Mouse (Mus musculus): ENCODE measurements at regions not wholly inside any gene's neighbourhood (a gene's known extent, or its start where the extent isn't known, plus 50 kb on each side); places are given as distances from the start of the nearest gene placed in this dataset.

DNA sequence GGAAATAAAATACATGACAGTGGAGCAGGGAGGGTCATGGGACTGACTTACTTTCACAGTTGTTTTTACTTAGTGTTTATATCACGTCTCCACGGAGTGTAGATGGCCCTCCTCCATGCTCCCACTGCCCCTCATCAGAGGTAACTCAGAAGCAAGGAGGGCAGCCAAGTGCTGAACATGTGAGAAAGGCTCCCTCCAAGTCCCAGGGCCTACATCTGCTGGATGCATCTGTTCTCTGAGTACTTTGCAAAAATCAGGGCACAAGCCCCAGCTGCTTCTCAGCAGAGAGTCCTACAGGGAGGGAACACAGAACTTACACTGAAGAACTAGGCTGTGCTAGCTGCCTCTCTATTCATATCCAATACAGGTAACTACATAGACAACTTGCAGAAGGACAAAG, 83.5 kb upstream of the Fam49a start:
- Histone ChIP-seq H3K4me3 (replicated peaks; ENCODE audit: low read length) (no peak overlapping the region), H3K4me1 (ENCODE audit: control insufficient read depth, insufficient read depth, low read length) (peaks cover 7% of the 10 kb centered on the region; the same call in 1 of the 2 replicates), H3K4me2 (ENCODE audit: low read depth, low read length) (no peak overlapping the region), H3K9me3 (replicated peaks; ENCODE audit: control insufficient read depth, low read length) (no peaks in the 10 kb centered on the region), H3K9ac (ENCODE audit: low read length) (no peak overlapping the region), H3K27me3 (ENCODE audit: control insufficient read depth, insufficient read depth, low read length) (no peaks in the 10 kb centered on the region), H3K36me3 (ENCODE audit: control insufficient read depth, insufficient read depth, low read length) (no peaks in the 10 kb centered on the region), H3K27ac (ENCODE audit: low read length) (no peak overlapping the region)
- no peak for ATAC-seq (ENCODE audit: insufficient read depth, low FRiP score)
- WGBS = 34% methylated on average over 2 of the region's 2 CpGs

DNA sequence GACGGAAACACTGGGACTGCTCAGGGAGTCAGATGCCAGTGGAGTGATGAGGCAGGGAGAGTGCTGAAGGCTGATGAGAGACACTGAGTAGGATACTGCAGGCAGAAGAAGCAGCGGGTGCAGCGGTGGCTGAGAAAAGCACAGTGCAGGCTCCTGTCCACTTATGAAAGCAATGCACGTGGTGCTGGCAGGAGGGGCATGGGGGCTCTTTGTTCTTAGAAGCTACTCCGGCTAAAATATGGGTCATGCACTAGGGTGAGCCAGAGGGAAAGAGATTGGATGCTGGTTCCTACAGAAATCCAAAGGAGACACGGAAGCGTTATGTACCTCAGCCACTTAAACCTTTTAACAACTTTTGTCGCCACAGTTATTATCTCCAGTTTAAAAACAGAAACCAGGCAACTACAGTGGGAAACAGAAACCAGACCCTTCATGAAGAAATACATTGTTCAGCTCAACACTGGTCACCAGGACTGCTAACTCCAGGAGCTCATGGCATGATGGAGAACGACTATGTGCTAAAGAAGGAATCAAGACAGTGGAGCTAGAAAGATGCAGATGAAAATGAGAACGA, 82.6 kb upstream of the Fam49a start:
- no peak overlapping the region for H3K9ac ChIP-seq (ENCODE audit: low read length)
- H3K36me3 ChIP-seq (ENCODE audit: control insufficient read depth, insufficient read depth, low read length) = no peaks in the 10 kb centered on the region
- ATAC-seq (ENCODE audit: insufficient read depth, low FRiP score) = no peak
- H3K9me3 ChIP-seq (replicated peaks; ENCODE audit: control insufficient read depth, low read length) = no peaks in the 10 kb centered on the region
- peaks cover 7% of the 10 kb centered on the region; the same call in 1 of the 2 replicates for H3K4me1 ChIP-seq (ENCODE audit: control insufficient read depth, insufficient read depth, low read length)
- no peak overlapping the region for H3K4me3 ChIP-seq (replicated peaks; ENCODE audit: low read length)
- 62% methylated on average over 10 of the region's 10 CpGs for WGBS
- H3K4me2 ChIP-seq (ENCODE audit: low read depth, low read length) = no peak overlapping the region
- no peaks in the 10 kb centered on the region for H3K27me3 ChIP-seq (ENCODE audit: control insufficient read depth, insufficient read depth, low read length)
- H3K27ac ChIP-seq (ENCODE audit: low read length) = no peak overlapping the region

DNA sequence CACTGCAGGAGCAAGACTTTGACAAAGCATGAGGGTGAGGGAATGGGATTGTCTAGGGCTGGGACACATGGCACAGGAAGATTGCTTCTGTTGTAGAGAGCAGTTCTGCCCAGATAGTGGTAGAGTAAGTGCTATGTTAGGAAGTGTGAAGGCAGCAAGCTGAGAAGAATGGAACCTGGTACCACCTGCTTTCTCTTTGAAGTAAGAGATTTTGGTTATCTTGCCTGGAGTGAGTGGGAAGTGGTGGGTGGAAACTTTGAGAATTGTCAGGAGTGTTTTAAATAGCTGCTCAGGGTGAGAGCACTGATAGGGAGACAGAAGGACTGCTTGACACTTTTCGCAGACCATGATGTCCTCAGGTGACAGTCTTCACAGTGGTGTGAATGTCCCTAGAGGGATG, 81.0 kb upstream of the Fam49a start:
- no peak for ATAC-seq (ENCODE audit: insufficient read depth, low FRiP score)
- H3K9me3 ChIP-seq (replicated peaks; ENCODE audit: control insufficient read depth, low read length) = no peaks in the 10 kb centered on the region
- peaks cover 7% of the 10 kb centered on the region; the same call in 1 of the 2 replicates for H3K4me1 ChIP-seq (ENCODE audit: control insufficient read depth, insufficient read depth, low read length)
- H3K27ac ChIP-seq (ENCODE audit: low read length) = no peak overlapping the region
- no peak overlapping the region for H3K4me3 ChIP-seq (replicated peaks; ENCODE audit: low read length)
- H3K27me3 ChIP-seq (ENCODE audit: control insufficient read depth, insufficient read depth, low read length) = no peaks in the 10 kb centered on the region
- no peak overlapping the region for H3K9ac ChIP-seq (ENCODE audit: low read length)
- H3K4me2 ChIP-seq (ENCODE audit: low read depth, low read length) = no peak overlapping the region
- 60% methylated on average over 1 of the region's 1 CpGs for WGBS
- H3K36me3 ChIP-seq (ENCODE audit: control insufficient read depth, insufficient read depth, low read length) = no peaks in the 10 kb centered on the region

GRCm38 (mm10) chr12:12181686-12182085, 80.3 kb upstream of the Fam49a start:
- H3K36me3 ChIP-seq (ENCODE audit: control insufficient read depth, insufficient read depth, low read length) = no peaks in the 10 kb centered on the region
- no peaks in the 10 kb centered on the region for H3K27me3 ChIP-seq (ENCODE audit: control insufficient read depth, insufficient read depth, low read length)
- no peak overlapping the region for H3K4me2 ChIP-seq (ENCODE audit: low read depth, low read length)
- H3K4me1 ChIP-seq (ENCODE audit: control insufficient read depth, insufficient read depth, low read length) = peaks cover 3% of the 10 kb centered on the region; the same call in 1 of the 2 replicates
- no peaks in the 10 kb centered on the region for H3K9me3 ChIP-seq (replicated peaks; ENCODE audit: control insufficient read depth, low read length)
- 86% methylated on average over 4 of the region's 4 CpGs for WGBS
- no peak overlapping the region for H3K4me3 ChIP-seq (replicated peaks; ENCODE audit: low read length)
- ATAC-seq (ENCODE audit: insufficient read depth, low FRiP score) = no peak
- H3K9ac ChIP-seq (ENCODE audit: low read length) = no peak overlapping the region
- no peak overlapping the region for H3K27ac ChIP-seq (ENCODE audit: low read length)

- Histone ChIP-seq H3K4me1 (ENCODE audit: control insufficient read depth, insufficient read depth, low read length) (no peaks in the 10 kb centered on the region), H3K4me2 (ENCODE audit: low read depth, low read length) (no peak overlapping the region), H3K27ac (ENCODE audit: low read length) (no peak overlapping the region), H3K4me3 (replicated peaks; ENCODE audit: low read length) (no peak overlapping the region), H3K9me3 (replicated peaks; ENCODE audit: control insufficient read depth, low read length) (no peaks in the 10 kb centered on the region), H3K9ac (ENCODE audit: low read length) (no peak overlapping the region), H3K36me3 (ENCODE audit: control insufficient read depth, insufficient read depth, low read length) (no peaks in the 10 kb centered on the region), H3K27me3 (ENCODE audit: control insufficient read depth, insufficient read depth, low read length) (no peaks in the 10 kb centered on the region)
- 62% methylated on average over 2 of the region's 2 CpGs for WGBS
- ATAC-seq (ENCODE audit: insufficient read depth, low FRiP score) = no peak
Observed at GRCm38 (mm10) chr12:12186353-12186752, 75.6 kb upstream of the Fam49a start.

GRCm38 (mm10) chr12:12195066-12195465, 66.9 kb upstream of the Fam49a start:
- no peak for ATAC-seq (ENCODE audit: insufficient read depth, low FRiP score)
- Histone ChIP-seq H3K4me3 (replicated peaks; ENCODE audit: low read length) (no peak overlapping the region), H3K27ac (ENCODE audit: low read length) (no peak overlapping the region), H3K4me2 (ENCODE audit: low read depth, low read length) (no peak overlapping the region), H3K27me3 (ENCODE audit: control insufficient read depth, insufficient read depth, low read length) (no peaks in the 10 kb centered on the region), H3K9ac (ENCODE audit: low read length) (no peak overlapping the region), H3K36me3 (ENCODE audit: control insufficient read depth, insufficient read depth, low read length) (no peaks in the 10 kb centered on the region), H3K9me3 (replicated peaks; ENCODE audit: control insufficient read depth, low read length) (no peaks in the 10 kb centered on the region), H3K4me1 (ENCODE audit: control insufficient read depth, insufficient read depth, low read length) (no peaks in the 10 kb centered on the region)
- WGBS = 78% methylated on average over 1 of the region's 1 CpGs

- Histone ChIP-seq H3K27ac (ENCODE audit: low read length) (no peak overlapping the region), H3K9ac (ENCODE audit: low read length) (no peak overlapping the region), H3K4me3 (replicated peaks; ENCODE audit: low read length) (no peak overlapping the region), H3K27me3 (ENCODE audit: control insufficient read depth, insufficient read depth, low read length) (no peaks in the 10 kb centered on the region), H3K4me2 (ENCODE audit: low read depth, low read length) (no peak overlapping the region), H3K9me3 (replicated peaks; ENCODE audit: control insufficient read depth, low read length) (no peaks in the 10 kb centered on the region), H3K4me1 (ENCODE audit: control insufficient read depth, insufficient read depth, low read length) (no peaks in the 10 kb centered on the region), H3K36me3 (ENCODE audit: control insufficient read depth, insufficient read depth, low read length) (no peaks in the 10 kb centered on the region)
- 81% methylated on average over 3 of the region's 3 CpGs for WGBS
- no peak for ATAC-seq (ENCODE audit: insufficient read depth, low FRiP score)
Observed at GRCm38 (mm10) chr12:12196627-12197026, 65.3 kb upstream of the Fam49a start.

DNA sequence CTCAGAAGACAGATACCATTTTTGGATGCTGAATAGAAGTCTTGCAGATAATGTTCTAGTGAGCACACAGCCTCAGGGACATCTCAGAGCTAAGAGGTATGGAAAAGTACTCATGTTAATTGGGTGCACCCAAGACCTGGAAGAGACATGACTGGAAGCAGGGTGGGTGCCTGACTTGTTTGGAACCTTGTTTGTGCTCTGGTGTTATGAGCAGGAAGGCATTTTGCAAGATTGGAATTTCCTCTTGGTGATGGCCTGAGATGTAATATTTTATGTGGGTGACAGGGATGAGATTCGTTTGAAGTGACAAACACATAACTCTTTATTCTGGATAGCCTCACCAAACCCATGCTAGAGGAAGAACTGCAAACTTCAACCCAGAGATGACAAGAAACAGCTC, 53.7 kb upstream of the Fam49a start:
- no peak for ATAC-seq (ENCODE audit: insufficient read depth, low FRiP score)
- Histone ChIP-seq H3K9ac (ENCODE audit: low read length) (no peak overlapping the region), H3K4me2 (ENCODE audit: low read depth, low read length) (no peak overlapping the region), H3K4me1 (ENCODE audit: control insufficient read depth, insufficient read depth, low read length) (no peaks in the 10 kb centered on the region), H3K27me3 (ENCODE audit: control insufficient read depth, insufficient read depth, low read length) (no peaks in the 10 kb centered on the region), H3K36me3 (ENCODE audit: control insufficient read depth, insufficient read depth, low read length) (no peaks in the 10 kb centered on the region), H3K27ac (ENCODE audit: low read length) (no peak overlapping the region), H3K9me3 (replicated peaks; ENCODE audit: control insufficient read depth, low read length) (no peaks in the 10 kb centered on the region), H3K4me3 (replicated peaks; ENCODE audit: low read length) (no peak overlapping the region)
- WGBS = 46% methylated on average over 1 of the region's 1 CpGs
